Mouse (Mus musculus) adrenal gland, postnatal 10 days (tissue): ENCODE results near the gene D17Wsu92e. TPM values are rescaled to one million over a fixed set of nuclear protein-coding genes. Genes with fewer than 3 reads are reported as not detected.

Experiments
- DNase-seq: peaks from one replicate; pipeline ENCODE4 v3.0.0; 2021; ENCODE audit warnings: mixed read lengths
- total RNA-seq, 2 experiments: library from RNA; stranded (reverse); gene quantifications; 2 replicates each; pipeline ENCODE4 v1.2.3; 2021

Gene D17Wsu92e
- total RNA-seq, 2 experiments from 2014 or later: 132 to 137 TPM

DNA sequence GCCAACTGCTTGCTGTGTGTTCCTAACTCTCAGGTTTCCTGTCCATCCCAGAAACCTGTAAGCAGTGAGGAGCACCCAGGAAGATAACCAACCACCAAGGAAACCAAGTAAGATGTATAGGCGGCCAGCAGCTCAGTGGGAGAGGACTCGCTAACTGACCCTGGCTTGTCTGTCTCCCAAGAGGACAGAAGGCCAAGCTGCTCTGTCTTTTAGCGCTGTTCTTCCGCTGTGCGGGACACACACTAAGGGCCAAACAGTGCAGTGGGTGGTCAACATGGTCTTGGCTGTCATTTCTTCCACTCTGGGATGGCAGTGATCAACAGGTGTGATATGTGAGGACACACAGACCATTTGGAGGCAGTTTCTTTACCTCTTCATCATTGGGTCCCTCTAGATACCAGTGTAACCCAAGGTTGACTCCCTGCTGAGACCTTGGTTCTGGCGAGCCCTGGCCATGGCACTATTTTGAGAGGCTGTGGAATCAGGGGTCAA lies 70.0 kb downstream of the D17Wsu92e start:
- no peak for DNase-seq

DNA sequence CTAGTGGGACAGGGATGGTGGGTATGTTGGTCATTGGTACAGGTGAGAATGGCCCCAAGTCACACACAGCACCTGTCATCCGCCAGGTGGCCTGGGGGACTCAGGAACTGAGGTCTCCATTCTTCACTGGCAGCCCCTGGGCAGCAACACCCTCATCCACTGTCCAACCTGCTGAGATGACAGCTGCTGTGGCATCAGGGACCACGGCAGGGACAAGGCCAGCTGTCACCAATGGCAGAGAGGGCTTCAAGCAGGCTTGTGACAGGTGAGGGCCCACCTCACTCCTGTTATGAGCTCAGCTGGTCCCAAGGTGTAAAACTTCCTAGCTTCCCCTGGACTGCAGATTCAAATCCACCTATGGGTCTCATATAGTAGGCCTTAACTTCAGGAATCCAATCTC lies 72.3 kb downstream of the D17Wsu92e start:
- DNase-seq: no peak

DNA sequence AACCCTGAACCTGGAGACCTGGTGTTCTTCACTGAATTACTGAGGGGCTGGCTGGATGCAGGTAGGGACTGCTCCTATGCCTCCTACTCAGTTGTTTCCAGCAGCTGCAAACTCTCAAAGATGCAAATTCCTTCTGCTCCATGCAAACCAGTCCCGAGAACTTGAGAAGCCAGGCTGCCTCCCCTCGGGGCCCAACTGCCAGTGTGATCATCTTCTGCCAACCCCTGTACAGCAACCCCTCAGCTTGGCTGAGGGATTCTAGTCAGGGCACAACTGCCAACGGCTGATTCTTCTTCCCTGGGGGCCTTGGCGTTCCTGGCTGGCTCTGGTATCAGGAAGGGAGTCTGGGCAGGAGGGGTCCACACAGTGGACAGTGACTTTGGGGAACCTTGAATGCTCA lies 74.0 kb downstream of the D17Wsu92e start:
- peak; percentile 24 for DNase-seq

DNA sequence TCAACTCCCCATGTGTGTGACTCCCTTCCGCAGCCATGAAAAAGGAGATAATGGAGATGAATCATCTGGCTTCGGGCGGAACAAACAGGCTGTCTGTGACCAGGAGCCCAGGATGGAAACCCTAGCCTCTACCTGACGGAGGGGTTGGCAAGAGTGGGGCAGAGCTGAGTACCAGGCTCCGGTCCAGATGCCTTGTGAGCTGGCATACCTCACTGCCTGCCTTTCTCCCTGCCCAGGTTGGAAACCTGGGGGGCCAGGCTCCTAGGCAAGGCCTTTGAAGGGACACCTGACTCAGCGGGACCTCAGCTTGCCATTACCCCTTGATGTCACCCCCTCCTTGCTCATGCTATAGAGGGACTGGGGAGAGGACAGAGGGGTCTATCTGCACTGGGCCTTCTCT lies 79.5 kb downstream of the D17Wsu92e start:
- DNase-seq: peak; percentile 29

DNA sequence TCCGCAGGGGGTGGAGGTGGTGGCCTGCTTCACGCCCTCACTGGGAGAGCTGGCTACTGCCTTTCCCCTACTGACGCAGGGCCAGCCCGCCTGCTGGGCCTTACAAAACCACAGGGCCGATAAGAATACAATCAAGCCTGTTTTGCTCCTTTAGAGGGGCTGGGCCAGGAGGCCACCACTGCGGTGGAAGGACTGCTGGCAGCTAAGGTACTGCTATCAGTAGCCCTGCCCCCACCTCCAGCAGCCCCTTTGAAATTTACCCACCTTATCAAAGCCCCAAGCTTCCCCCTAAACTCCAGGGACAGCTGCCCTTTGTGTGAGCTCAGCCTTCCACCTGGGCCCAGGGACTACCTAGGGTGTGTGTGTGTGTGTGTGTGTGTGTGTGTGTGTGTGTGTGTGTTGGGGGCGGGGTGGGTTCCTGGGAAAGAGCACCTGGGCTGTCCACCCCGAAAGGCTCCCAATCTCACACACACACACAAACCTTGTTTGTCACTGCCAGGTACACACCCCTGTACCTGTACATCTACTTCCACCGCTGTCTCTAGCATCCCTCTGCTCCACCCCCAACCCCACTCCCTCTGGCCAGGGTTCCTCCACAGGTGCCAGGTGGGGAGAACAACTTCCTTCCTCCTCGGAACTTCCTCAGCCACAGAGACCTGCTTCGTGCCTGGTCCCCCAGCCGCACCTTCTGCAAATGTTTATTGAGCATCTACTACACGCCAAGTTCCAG lies 85.9 kb downstream of the D17Wsu92e start:
- DNase-seq: no peak

DNA sequence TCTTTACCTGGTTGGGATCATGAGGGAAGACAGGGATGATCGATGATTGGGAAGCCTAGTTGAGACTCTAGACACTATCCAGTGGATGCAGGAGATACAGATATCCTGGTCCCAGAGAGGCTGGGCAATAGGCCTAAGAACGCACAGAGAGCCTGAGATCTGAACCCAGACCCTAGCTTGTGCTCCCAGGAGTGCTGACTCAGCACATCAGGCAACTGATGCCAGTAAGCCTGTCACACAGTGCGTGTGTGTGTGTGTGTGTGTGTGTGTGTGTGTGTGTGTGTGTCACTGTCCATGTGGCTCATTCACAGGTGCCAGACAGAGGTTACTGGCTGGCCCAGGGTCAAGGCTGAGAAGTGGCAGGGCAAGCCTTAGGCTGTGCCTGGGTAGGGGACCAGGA lies 87.8 kb downstream of the D17Wsu92e start:
- no peak for DNase-seq

DNA sequence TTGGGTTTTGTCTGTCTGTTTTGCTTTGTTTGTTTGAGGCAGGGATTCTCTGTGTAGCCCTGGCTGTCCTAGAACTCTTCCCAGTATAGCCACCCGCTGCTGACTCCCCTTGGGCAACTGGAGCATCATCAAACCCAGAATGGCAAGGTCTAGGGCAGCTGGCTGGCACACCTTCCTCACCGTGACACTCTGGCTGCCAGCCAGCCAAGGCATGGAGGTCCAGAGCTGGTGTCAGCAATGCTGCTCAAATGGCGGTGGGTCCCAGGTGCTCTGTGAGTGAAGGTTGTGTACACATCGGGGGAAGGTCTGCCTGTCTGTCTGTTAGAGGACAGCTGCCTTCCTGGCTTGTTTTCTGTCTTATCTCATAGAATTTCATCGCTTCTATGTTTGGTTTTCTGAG lies 88.3 kb downstream of the D17Wsu92e start:
- DNase-seq: no peak

DNA sequence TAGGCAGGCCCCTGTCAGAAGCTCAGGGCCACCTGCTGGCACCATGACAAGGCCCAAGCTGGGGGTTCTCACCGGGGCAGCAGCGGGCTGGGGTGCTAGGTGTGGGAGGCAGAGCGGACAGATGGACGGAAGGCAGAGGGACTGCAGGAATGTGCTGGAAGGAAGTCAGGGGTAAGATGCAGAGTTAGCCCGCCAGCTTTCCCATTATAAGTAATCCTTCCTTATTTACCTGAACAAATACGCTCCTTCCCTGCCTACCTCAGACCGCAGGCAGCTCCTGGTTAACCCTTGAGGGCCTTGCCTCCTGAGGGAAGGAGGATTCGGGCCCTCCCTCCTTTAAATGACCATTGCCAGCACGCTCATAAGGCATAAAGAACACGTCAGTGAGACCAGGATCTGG lies 91.7 kb downstream of the D17Wsu92e start, which contains the start of gene Spdef:
Spdef (minus strand) TSS at position 186 of the 400 bp plus-strand sequence.
- no peak for DNase-seq

DNA sequence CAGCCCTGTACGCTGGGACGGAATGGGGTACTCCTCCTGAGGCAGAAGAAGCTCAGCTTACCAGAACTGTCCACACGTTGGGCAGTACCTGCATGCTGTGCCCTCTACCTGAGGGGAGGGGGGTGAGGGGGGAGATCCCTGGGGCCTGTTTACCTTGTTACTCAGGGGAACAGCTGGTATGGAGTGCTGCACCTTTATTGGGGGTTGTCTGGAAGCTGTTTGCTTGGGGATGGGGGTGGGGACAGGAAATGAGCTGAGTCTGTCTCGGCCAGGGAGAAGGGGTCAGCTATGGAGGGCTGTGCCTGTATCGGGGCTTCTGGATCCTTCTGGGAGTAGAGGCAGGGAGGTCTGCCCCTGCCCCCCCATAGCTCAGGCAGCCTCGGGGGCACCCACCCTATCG lies 93.9 kb downstream of the D17Wsu92e start:
- DNase-seq: no peak

DNA sequence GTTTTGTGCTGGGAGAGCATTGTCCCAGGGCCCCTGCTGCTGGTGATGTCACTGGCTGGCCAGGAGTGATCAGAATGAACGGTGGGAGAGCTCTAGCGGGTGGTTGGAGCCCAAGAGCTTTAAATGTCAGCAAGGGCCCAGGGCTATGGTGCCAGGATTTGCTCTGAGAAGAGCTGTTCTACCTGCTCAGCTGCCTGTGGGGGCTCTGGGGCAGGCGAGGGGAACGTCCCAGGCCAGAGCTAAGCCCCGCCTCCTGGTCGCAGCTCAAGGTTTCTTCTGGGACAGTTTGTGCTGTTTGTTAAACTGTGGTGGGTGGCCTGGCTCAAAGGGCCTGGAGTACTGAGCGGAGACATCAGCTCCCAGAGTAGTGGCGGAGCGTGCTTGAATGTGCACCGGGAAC lies 95.0 kb downstream of the D17Wsu92e start:
- no peak for DNase-seq

DNA sequence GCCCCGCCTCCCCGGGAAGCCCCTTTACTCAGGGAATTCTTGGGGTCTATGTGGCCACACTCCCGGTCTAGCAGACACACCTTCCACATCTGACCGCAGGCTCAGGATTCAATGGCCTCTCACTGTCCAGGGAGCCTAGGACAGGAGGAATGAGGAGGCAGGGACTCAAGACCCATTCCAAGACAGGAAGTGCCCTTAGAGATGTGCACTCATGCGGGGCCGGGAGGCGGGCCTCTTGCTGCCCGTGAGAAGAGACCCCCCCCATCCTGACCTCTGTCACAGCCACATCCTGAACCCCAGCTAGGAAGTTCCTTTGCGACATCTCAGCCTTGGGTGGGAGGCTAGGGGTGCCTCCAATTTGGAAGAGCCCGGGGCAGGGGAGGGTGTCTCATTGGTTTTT lies 95.4 kb downstream of the D17Wsu92e start:
- DNase-seq: no peak

DNA sequence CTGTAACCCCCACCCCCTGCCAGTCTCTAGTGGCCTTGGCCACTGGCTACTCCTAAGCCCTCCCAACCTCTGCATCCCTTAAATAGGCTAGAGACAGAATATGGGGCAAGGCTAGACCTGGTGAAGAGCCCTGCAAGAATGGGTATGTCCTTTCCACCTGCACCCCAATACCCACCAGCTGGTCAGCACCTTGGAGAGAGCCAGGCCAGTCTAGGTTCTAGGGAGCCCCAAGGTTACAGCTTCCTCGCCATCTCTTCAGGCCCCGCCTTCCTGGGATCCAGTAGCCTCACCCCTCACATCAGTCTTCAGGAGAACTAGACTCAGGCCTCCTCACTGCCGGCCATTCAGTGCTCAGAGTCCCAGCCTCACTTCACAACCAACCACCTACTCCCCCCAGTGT lies 96.1 kb downstream of the D17Wsu92e start:
- DNase-seq: peak; percentile 54

DNA sequence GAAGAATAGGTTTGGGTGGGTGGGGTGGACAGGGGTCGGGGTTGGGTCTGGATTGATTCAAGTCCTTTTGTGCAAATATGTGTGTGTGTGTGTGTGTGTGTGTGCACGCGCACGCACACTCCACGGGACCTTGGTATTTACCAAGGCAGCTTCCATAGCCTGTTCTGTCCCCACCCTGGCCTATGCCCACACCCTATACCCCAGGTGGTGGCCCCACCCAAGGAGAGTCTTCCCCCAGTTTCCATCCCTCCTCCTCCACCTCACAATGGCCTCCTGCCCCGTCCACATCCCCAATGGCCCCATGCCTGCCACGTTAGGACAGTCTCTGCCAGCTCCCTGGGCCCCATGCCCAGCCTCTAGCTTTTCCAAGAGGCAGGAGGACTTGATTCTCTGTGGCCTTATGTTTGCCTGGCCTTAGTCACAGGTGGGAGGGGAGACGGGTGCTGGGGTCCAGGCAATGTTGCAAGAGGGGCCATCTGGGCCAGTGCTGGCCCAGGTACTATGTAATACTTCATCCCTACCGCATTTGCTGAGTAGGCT lies 99.3 kb downstream of the D17Wsu92e start:
- DNase-seq: peak; percentile 82

DNA sequence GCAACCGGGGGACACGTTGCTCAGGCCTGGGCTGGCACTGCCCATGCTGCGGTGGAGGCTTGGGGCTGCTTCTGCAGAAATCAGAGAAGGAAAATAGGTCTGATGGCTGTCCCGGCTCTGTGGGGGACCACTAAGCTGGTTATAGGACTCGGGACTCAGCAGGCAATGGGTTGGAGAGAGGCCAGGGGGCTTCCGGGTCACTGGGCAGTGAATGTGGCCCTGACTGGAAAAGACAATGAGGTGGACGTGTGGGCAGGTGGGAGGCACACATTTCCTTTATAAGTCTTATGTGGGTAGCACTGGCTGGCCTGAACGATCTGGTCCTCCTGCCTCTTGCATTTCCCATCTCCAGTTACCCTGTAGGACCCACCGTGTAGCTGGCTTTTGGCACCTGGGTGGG lies 100.1 kb downstream of the D17Wsu92e start:
- DNase-seq: no peak

DNA sequence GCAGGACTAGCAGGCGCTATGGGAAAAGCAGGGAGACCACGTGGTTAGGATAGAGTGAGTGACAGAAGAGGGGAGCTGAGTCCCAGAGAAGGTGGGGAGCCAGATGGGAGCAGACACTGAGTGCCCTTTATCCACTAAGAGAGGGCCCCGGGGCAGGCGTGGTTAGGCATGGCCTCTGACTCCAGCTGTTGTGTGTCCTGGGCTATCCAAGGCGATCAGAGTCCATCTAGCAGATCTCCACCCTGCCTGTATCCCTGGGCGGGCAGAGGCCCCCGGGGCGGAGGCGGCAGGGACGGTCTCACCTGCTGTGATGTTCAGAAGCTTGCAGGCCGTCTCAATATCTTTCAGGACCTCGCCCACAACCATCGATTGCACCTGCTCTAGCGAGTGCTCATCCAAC lies 100.8 kb downstream of the D17Wsu92e start:
- no peak for DNase-seq

DNA sequence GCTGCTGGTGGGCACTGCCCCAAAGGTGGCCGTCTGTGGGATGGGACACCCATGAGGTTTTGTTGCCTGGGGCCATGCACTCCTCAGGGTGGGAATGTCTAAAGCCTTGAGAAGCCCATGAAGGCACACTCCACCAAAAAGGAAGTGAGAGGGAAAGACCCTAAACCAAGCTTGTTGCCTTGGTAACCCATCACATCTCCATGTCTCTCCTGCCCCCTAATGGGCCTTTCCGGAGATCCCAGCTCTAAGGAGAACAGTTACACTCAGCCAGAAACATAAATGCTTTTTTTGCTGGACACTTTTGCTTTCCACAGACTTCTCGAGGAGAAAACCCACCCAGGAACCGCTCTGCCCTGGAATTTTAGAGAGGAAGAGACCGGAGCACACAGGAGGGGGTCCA lies 102.2 kb downstream of the D17Wsu92e start:
- DNase-seq: peak; percentile 38

DNA sequence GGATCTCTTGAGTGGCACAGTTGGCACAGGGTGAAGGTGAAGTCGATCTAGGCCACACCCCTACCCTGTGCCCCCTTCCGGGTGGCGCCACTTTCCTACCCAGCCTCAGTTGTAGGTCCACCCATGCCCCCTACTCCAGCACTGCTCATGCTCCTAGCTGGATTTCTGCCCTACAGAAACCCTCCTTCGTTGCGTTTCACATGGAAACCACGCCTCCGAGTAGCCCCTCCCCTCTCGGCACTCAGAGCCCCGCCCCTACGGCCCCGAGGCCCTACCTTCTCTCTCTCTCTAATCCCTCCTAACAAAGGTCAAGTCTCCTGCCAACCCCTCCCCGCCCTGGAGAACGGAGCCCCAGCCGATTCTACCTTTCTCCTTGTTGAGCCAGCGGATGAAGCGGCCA lies 103.6 kb downstream of the D17Wsu92e start:
- peak; percentile 76 for DNase-seq

DNA sequence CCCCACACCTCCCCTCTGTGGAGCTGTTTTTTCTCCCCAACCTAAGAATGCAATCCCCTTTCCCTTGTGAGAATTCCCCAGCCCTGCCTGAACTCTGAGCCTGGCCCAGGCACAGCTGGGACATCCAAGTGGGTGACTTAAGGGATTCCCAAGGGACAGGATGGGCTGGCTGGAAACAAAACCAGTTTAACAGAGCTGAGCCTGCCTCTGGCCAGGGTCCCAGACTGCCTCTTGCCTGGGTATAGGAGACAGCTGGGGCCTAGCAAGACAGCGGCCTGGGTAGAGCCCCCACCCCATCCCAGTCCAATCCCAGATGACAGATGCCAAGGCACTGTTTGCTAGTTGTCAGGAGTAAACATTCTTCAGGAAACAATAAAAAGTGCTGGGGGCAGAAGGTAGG lies 107.6 kb downstream of the D17Wsu92e start:
- peak; percentile 71 for DNase-seq

DNA sequence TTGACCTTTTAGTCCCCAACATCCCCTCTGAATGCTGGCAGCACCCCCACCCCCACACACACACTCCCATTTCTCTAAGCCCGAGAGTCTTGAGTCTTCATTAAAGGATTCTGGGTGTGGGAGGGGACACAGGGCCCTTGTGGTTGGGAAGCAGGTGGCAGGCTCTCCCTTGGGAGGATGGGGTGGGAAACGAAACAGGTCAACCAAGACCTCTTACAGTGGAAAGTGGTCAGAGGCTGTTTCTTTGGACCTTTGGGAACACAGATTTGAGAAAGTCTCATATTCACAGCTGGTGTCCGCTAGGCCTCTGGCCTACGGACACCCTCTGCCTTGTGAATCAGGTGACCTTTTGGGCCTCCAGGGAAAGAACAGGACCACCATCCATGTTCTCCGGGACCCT lies 110.8 kb downstream of the D17Wsu92e start:
- no peak for DNase-seq

DNA sequence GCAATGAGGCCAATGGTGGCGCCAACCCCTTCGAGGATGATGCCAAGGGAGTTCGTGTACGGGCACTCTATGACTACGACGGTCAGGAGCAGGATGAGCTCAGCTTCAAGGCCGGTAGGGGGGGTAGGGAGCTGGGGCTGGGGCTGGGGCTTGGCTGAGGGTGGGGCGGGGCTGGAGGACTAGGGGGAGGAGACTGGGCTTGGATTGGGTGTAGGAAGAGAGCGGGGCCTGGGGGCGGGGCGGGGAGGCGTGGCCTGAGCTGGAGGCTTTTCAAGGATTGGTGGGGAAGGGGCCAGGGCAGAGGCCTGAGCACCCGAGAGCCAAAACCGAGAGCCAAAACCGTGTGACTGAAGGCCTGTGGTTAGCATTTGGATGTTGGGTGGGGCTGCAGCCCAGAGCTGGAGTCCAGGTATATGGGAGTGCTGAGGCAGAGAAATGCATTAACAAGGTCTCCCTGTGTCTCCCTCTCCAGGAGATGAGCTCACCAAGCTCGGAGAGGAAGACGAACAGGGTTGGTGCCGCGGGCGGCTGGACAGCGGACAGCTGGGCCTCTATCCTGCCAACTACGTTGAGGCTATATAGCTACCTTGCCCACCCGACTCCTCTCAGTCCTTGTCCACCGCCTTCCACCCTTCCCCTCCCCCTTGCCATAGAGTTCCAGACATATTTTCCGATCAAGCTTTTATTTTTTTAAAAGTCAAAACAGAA lies 112.3 kb downstream of the D17Wsu92e start:
- peak; percentile 92 for DNase-seq

DNA sequence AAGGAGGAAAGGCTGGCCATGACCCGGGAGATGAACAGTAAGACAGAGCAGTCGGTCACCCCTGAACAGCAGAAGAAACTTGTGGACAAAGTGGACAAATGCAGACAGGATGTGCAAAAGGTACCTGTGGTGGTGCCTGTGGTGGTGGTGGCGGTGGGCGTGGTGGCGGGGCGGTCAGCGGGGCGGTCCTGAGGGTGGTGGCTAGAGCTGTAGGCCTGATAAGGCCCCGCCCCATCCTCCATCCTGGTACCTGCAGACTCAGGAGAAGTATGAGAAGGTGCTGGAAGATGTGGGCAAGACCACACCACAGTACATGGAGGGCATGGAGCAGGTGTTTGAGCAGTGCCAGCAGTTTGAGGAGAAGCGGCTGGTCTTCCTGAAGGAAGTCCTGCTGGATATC lies 114.8 kb downstream of the D17Wsu92e start:
- DNase-seq: no peak

DNA sequence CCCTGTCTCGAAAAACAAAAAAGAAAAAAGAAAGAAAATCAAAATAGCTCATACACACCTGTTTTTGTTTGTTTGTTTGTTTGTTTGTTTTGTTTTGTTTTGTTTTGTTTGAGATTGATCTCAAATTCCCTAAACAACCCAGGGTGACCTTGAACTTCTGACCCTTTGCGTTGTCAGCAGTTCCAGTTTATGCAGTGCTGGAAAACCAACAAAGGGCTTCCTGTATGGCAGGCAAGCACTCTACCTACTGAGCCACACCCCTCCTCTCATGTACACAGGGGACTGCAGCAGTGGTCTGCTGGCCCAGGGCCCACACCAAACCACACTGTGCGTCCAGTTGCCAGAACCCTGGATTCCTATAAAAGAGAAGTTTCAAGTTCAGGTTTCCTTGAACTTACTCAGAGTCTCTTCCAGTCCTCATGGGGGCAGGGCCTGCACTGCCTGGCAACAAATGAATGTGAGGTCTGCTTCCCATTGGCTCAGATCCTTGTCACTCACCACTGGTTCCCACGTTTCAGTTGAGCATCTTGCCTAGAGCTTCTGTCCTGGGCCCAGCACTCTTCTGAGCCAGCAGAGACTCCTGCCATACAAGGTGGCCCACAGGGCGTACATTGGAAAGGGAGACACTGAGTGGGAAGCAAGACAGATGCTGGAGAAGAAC lies 116.4 kb downstream of the D17Wsu92e start:
- DNase-seq: peak; percentile 65

DNA sequence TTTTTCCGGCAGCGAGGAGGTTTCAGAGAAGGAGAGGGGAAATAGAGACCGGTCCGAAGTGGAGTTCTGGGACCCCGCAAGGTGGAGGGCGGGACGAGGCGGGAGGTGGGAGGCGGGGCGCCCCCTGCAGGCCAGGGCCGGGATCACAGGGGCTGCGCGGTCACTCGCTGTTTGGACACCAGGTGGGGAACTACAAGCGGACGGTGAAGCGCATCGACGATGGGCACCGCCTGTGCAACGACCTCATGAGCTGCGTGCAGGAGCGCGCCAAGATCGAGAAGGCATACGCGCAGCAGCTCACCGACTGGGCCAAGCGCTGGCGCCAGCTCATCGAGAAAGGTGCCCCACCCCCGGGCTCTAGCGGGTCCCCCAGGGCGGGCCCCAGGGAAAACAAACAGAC lies 117.9 kb downstream of the D17Wsu92e start:
- DNase-seq: peak; percentile 75
